Mouse (Mus musculus): ENCODE measurements around the gene Spin2-ps6. TPM values are rescaled to one million over a fixed set of nuclear protein-coding genes. Genes with fewer than 3 reads are reported as not detected.
"Not testable (repeated sequence)": the region's sequence is repeated elsewhere in the genome, so short reads cannot be mapped to it uniquely, and the experiment has no call there.

The Spin2-ps6 gene
- not detected for total RNA-seq (2021)

DNA sequence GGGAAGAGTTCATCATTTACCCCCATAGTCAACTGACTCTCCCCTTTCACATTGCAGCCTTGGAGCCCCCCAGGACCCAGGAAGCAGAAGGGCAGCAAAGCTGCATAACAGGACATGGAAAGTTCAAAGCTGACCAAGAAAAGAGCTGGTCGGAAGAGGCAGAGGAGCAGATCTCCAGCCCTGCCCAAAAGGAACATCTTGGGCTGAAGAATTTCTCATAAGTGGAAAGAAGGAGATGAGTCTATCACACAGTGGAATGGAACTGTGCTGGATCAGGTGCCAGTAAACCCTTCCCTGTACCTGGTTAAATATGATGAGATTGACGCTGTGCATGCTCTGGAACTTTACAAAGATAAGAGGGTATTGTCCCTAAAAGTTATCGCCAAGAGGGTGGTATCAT, at the start of gene Spin2-ps6:
Gene Spin2-ps6 (plus strand): TSS at position 301 of the 400 bp plus-strand sequence.
- DNase-seq: not testable (repeated sequence)

Other genes with a start within 250 kb of the Spin2-ps6 start
- not detected for gene Btbd35f12, start 78.5 kb downstream of the Spin2-ps6 start, total RNA-seq (2021)